Mouse (Mus musculus) c-Kit-positive CD71-negative TER-119-negative erythroid progenitor cells, embryonic 14.5 days (primary cell): ENCODE data around the gene Vmn1r107.
"Not testable (repeated sequence)": the region's sequence is repeated elsewhere in the genome, so short reads cannot be mapped to it uniquely, and the experiment has no call there.

Source experiments
- DNase-seq: peaks from one replicate; pipeline ENCODE4 v3.0.0-alpha.2; 2013; ENCODE audit warnings: low read depth

The Vmn1r107 gene

DNA sequence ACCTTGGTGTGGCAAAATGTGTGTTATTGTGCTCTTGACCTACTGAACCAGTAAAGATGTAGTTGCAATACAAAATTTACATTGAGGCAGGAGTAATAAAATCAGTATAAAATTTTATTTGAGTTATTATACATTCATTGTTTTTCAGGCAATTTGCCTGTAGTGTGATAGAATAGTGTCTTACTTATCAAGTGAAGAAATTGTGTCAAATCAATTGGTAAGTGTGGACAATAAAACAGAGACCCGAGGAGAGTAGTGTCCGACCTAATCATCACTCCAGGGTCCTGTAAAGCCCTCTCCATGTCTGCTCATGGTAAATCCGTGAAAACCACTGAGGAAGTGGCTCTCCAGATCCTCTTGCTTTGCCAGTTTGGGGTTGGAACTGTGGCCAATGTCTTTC lies at the start of gene Vmn1r107:
Gene Vmn1r107, plus strand, starts transcription at position 301 of the 400 bp plus-strand sequence.
- not testable (repeated sequence) for DNase-seq

GRCm38 (mm10) chr7:20703116-20703515 lies 34.4 kb downstream of the Vmn1r107 start, which contains the start of gene Vmn1r111:
Gene Vmn1r111 (minus strand): TSS chr7:20703216.
- DNase-seq = not testable (repeated sequence)
